Mouse (Mus musculus) CD4-positive, CD25-positive, alpha-beta regulatory T cell, adult 9 weeks (primary cell): ENCODE data around the gene Gm3373. TPM values are rescaled to one million over a fixed set of nuclear protein-coding genes. Genes with fewer than 3 reads are reported as not detected.

Experiments used
- polyA plus RNA-seq: library from polyadenylated mRNA; unstranded; fragments of 100-300 nt; shearing (Covaris generic); gene quantifications from one replicate; pipeline ENCODE4 v1.2.1, GENCODE M21; 2017

Gene Gm3373
- polyA plus RNA-seq, result 0.66 TPM

DNA sequence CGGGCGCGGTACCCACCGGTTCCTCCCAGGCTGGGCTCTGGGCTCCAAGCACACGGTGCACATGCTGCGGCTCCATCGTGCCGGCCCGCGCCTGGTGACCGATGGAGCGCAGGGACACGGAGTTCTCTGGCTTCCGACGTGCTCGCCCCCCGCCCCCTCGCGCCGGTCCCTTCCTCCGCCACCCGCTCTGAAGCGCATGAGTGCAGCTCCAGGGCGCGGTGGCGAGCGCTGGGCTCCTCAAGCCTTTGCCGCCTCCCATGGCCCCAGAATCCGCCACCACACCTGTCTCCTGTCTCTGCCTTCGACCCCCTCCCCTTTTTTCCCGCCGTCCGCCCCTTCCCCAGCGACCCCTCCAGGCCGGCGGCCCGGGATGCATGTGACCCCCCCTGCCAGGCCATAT lies at the start of gene Gm3373:
Gene Gm3373 (minus strand): TSS at position 101 of the 400 bp plus-strand sequence.

DNA sequence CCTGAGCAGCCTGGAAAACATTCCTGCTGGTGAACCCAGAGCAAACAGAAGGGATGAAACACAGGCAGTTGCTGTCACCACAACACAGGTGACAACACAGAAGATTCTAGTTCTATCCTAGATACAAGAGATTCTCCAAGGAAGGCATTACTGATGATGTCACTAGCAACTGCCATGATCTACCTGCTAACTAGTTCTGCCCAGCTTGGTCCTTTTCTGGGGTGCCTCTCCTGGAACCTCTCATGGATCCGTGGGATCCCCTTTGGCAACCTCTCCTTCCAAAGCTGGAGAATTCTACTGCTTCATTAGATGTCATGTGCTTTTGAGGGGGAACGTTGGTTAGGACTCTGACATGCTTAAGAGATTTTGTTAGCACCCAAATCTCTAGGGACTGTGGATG lies 54.0 kb downstream of the Gm3373 start, which contains the start of gene Gm9603:
Gene Gm9603 (minus strand): TSS at position 101 of the 400 bp plus-strand sequence.

Other genes starting within 250 kb of the Gm3373 start
- 6.7 TPM for gene Gm3488, start 239.9 kb downstream of the Gm3373 start, polyA plus RNA-seq
- not detected for gene Gm3532, start 203.1 kb downstream of the Gm3373 start, polyA plus RNA-seq
- gene Gm8265, start 108.5 kb downstream of the Gm3373 start, polyA plus RNA-seq, result not detected
- gene Gm9603, start 54.1 kb downstream of the Gm3373 start, polyA plus RNA-seq, result not detected
- gene Gm3383, start 66.4 kb upstream of the Gm3373 start, polyA plus RNA-seq, result 6.1 TPM
- gene Gm3424, start 88.8 kb upstream of the Gm3373 start, polyA plus RNA-seq, result not detected
- gene Gm8237, start 138.8 kb upstream of the Gm3373 start, polyA plus RNA-seq, result 1.8 TPM
- gene Gm3248, start 220.2 kb upstream of the Gm3373 start, polyA plus RNA-seq, result 2.4 TPM
- not detected for gene Gm3453, start 237.6 kb upstream of the Gm3373 start, polyA plus RNA-seq